Mouse (Mus musculus) stomach, postnatal 0 days (tissue): Measurements from ENCODE around the gene Sytl3.
"Not testable (repeated sequence)": the region's sequence is repeated elsewhere in the genome, so short reads cannot be mapped to it uniquely, and the experiment has no call there.

Source experiments
- CTCF ChIP-seq: IDR thresholded peaks from 2 replicates; pipeline ENCODE4 v1.5.1; 2016; ENCODE audit warnings: antibody characterized with exemption, low read depth, mild to moderate bottlenecking, moderate library complexity
- EP300 ChIP-seq: optimal IDR thresholded peaks from 2 replicates; pipeline ENCODE3; 2016; ENCODE audit warnings: antibody characterized with exemption

- not testable (repeated sequence) for TF ChIP-seq CTCF, EP300
Observed at GRCm38 (mm10) chr17:6699502-6699901, 40.6 kb downstream of the Sytl3 start.
